Mouse (Mus musculus) forebrain, postnatal 0 days (tissue): ENCODE measurements around the gene Gm13306. TPM values are rescaled to one million over a fixed set of nuclear protein-coding genes. Genes with fewer than 3 reads are reported as not detected.
"Not testable (repeated sequence)": the region's sequence is repeated elsewhere in the genome, so short reads cannot be mapped to it uniquely, and the experiment has no call there.

Source experiments
- ATAC-seq: fragments of 200-750 bp; cut with Nextera tagmentation; 2 replicates; pipeline ENCODE4 v1.8.0; 2017; ENCODE audit warnings: mild to moderate bottlenecking, moderate library complexity
- DNase-seq: peaks from one replicate; pipeline ENCODE4 v3.0.0-alpha.2; 2015
- H3K27ac ChIP-seq: fragments of 300-500 bp; sonication (generic); 2 replicates; pipeline ENCODE4 v1.5.1; 2014; ENCODE audit warnings: low read depth, mild to moderate bottlenecking, antibody characterized with exemption, low read length, moderate library complexity, mixed read lengths
- H3K27me3 ChIP-seq: fragments of 300-500 bp; sonication (generic); 2 replicates; pipeline ENCODE4 v1.6.1; 2014; ENCODE audit warnings: mild to moderate bottlenecking, low read length, mixed read lengths; ENCODE audit not compliant: insufficient read depth
- H3K36me3 ChIP-seq: fragments of 300-500 bp; sonication (generic); 2 replicates; pipeline ENCODE4 v1.6.1; 2014; ENCODE audit warnings: mild to moderate bottlenecking, moderate library complexity; ENCODE audit not compliant: insufficient read depth
- H3K4me1 ChIP-seq: fragments of 300-500 bp; sonication (generic); 2 replicates; pipeline ENCODE4 v1.6.1; 2014; ENCODE audit warnings: antibody characterized with exemption; ENCODE audit not compliant: insufficient read depth
- H3K4me2 ChIP-seq: fragments of 300-500 bp; sonication (generic); 2 replicates; pipeline ENCODE4 v1.6.1; 2014; ENCODE audit warnings: low read depth, mild to moderate bottlenecking, moderate library complexity
- H3K4me3 ChIP-seq: fragments of 300-500 bp; sonication (generic); 2 replicates; pipeline ENCODE4 v1.5.1; 2014; ENCODE audit warnings: low read depth, low read length, mixed read lengths
- H3K9ac ChIP-seq: fragments of 300-500 bp; sonication (generic); 2 replicates; pipeline ENCODE4 v1.6.1; 2014; ENCODE audit warnings: mild to moderate bottlenecking
- H3K9me3 ChIP-seq: fragments of 300-500 bp; sonication (generic); 2 replicates; pipeline ENCODE4 v1.6.1; 2016; ENCODE audit warnings: low read length
- WGBS: fragments of 180-500 bp; shearing (Covaris S2); extraction: QIAGEN DNeasy Blood & Tissue Kit; methylation state at CpG from one replicate; pipeline ENCODE4 v1.1.7; 2014; 5-methylcytosine and 5-hydroxymethylcytosine counted together
- polyA plus RNA-seq: library from polyadenylated mRNA; unstranded; fragments of >200 nt; fragmentation: Nextera tagmentation; extraction: Ambion mirVana; gene quantifications from 2 replicates; pipeline ENCODE4 v1.2.1, GENCODE M21; 2015
- total RNA-seq: library from RNA; depleted of rRNA; stranded (reverse); fragments of >200 nt; gene quantifications from 2 replicates; pipeline ENCODE4 v1.2.3, GENCODE M21; 2014; rRNA removed

Gene Gm13306
- total RNA-seq, result 4.2 and 7.7 TPM in 2 replicates
- polyA plus RNA-seq, result 5.6 and 8.1 TPM in 2 replicates

DNA sequence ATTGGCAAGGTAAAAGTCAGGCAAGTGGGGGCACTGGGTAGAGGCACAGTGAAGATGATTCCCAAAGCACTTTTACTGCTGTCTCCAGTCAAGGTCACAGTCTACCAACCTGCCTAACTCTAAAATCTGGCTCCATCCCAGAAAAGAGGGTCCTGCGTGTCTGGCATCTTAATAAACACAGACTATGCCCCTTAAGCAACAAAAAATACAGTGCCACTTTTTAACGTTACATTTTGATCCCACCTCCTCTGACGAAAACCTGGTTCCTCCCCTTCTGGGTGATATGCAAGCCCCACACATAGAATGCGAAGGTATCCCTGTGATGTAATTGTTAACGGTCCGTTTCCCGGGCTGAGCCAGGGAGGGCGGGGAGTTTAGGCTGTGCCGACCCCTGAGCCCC, at the start of gene Gm13306:
Gm13306 (plus strand) TSS at position 301 of the 400 bp plus-strand sequence.
- not testable (repeated sequence) for H3K27me3 ChIP-seq, H3K9ac ChIP-seq, H3K4me2 ChIP-seq, H3K27ac ChIP-seq, DNase-seq, H3K4me1 ChIP-seq, H3K9me3 ChIP-seq, H3K36me3 ChIP-seq, ATAC-seq, H3K4me3 ChIP-seq
- no CpG with 5 or more reads among the region's 9 CpGs for WGBS

DNA sequence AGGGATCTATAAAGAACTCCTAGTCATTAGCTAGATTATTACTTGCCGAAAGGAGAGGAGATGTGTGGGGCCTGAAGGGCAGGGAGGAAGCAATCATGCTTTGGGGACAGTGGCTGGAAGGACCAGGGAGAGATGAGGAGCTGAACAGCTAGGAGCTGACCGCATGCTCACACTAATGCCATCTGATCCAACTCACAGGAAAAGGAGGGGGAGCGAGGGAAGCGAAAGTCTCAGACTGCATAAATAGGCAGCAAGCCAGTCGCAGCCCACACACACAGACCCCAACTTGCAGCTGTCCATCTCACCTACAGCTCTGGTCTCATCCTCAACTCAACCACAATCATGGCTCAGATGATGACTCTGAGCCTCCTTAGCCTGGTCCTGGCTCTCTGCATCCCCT, 38.7 kb upstream of the Gm13306 start, which contains the start of gene Gm13304:
Gm13304 (plus strand) TSS at position 301 of the 400 bp plus-strand sequence.
- not testable (repeated sequence) for H3K4me3 ChIP-seq, H3K27me3 ChIP-seq, H3K27ac ChIP-seq, H3K9me3 ChIP-seq, H3K9ac ChIP-seq, ATAC-seq, H3K4me2 ChIP-seq, DNase-seq, H3K36me3 ChIP-seq, H3K4me1 ChIP-seq
- no CpG with 5 or more reads among the region's 5 CpGs for WGBS

DNA sequence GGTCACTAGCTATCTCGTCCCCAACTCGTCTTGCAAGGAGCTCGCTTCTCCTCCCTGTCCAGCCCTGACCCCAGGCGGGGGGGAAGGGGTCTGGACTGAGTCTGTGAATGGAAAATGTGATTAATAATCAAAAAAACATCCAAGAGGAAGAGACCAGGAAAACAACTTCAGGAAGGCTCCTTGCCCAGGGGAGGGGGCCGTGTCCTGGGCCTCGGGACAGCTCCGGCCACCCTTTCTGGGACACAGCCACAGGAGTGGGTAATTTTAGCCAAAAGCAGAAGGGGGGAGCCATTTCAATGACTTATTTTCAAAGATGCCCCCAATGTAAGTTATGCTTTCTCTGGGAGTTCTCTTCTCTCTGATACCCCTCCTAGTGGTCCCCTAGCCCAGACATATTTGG, 15.3 kb downstream of the Gm13306 start, which contains the start of gene Gm13305:
Gm13305 (minus strand) TSS at position 101 of the 400 bp plus-strand sequence.
- not testable (repeated sequence) for H3K4me2 ChIP-seq, H3K27me3 ChIP-seq, H3K27ac ChIP-seq, H3K4me1 ChIP-seq, H3K9me3 ChIP-seq, H3K36me3 ChIP-seq, DNase-seq, ATAC-seq, H3K4me3 ChIP-seq, H3K9ac ChIP-seq
- WGBS, result no CpG with 5 or more reads among the region's 7 CpGs

DNA sequence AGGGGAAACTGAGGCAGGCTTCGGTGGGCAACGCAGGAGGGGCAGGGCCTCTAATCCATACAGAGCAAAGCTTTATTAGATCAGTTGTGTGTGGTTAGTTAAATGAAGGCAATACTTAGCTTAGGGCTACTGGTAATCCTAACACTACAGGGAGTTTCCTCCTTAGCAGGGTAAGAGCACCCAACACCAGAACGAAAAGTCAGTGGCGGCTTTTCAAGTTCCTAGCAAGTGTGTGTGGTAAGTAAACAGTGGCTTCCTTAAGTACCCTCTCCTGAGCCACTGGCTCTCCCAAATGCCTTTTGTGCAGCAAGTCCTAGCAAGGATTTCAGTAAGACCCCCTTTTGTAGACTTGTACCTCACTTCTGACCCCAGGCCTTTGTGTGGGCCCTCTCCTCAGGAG, 25.0 kb downstream of the Gm13306 start:
- no CpG with 5 or more reads among the region's 4 CpGs for WGBS
- not testable (repeated sequence) for DNase-seq, H3K36me3 ChIP-seq

DNA sequence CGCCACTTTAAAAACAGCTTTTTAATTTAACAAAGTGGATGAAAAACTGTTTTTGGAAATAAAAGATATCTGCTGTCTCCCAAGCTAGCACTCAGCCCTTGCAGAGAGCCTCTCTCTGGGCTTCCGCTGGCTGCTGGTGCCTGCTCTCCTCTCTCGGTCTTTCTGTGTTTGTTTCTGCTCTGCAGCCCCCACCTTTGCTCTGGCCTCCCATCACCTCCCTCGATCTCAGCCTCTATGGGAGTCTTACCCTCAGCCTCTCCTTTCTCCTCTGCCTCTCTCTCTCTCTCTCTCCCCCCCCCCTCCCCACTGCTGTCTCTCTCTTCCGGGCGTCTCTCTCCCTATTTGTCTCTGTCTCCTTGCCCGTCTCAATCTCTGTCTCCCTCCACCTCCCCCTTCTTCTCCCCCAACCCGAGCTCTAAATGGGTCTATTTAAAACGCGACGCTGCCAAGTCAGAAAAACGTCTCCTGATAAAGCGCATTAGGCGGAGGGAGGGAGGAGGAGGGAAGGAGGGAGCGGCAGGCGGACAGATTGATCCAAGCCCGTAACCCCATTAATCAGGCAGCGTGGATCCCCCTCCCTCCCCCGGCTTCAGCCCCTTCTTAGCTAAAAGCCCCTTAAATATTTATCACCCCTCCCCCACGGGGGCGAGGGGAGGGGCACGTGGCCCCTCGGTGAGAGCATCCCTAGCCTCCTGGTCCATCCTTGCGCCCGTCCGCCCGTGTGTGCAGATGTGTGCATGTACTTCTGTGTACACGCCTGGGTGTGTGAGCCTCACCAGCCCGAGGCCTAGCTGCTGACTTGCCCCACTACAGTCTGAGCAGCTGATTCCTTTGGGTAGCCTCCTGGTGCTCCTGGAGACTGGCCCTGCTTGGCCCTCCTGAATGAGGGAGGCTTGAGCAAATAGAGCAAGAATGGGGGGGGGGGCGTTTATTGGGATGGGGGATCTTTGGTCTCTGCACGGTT, 30.3 kb downstream of the Gm13306 start:
- H3K9ac ChIP-seq, H3K36me3 ChIP-seq, H3K4me1 ChIP-seq, H3K9me3 ChIP-seq, H3K4me3 ChIP-seq, H3K27me3 ChIP-seq, H3K27ac ChIP-seq, H3K4me2 ChIP-seq, DNase-seq: not testable (repeated sequence)
- no CpG with 5 or more reads among the region's 31 CpGs for WGBS
- ATAC-seq, result peak; percentile 47; the same call in 1 of the 2 replicates

More for the DNA sequence above, 25.0 kb downstream of the Gm13306 start:
- not testable (repeated sequence) for H3K4me1 ChIP-seq, H3K9me3 ChIP-seq, ATAC-seq, H3K27me3 ChIP-seq, H3K9ac ChIP-seq, H3K4me3 ChIP-seq, H3K4me2 ChIP-seq, H3K27ac ChIP-seq

DNA sequence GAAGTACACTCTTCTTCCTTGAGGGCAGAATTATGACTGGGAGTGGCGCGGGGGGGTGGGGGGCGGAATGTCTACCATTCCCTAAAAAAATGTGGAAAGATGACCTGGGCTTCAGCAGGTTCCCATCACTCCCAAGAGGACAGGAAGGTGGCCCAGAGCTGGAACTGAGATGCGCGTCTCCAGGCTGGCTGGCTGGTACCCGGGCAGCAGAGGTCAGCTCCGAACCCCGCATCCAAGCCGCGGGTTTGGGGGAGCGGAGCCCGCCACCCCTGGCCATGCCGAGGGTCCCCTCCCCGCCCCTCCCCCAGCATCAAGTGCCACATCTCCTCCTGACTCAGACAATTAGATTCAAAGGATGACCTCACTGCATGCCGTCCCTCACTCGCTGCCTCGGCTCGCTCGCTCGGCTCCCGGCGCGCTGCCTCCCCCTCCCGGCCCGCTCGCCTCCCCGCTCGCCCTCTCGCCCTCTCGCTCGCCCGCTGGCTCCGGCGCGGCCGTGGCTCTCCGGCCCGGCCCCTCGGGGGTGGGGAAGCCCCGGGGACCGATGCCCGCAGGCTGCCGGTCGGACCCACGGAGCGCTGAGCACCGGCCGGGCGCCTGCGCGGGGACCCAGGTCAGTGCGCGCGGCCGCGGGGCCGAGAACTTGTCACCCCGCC, 31.2 kb downstream of the Gm13306 start:
- not testable (repeated sequence) for DNase-seq, H3K9me3 ChIP-seq, H3K27ac ChIP-seq, H3K36me3 ChIP-seq, H3K27me3 ChIP-seq, H3K4me1 ChIP-seq, H3K4me2 ChIP-seq, H3K9ac ChIP-seq, H3K4me3 ChIP-seq
- no CpG with 5 or more reads among the region's 58 CpGs for WGBS
- ATAC-seq, result peak; percentile 71

DNA sequence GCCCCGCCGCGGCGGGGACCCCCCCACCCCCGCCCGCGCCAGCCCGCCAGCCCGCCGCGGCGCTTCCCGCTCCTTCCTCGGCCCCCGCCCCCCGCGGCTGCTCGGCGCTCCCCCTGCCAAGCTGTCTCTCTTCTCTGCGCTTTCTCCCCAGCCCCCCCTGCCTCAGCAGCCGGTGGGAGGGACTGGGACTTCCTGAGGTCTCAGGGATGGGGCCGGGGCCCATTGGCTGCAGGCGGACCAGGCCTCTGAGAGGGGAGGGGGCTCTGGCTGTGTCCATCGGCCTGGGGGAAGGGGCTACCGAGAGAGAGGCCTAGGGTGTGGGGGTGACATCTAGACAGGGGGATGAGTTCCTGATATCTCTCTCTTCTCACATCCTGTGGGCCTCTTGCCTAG, 31.7 kb downstream of the Gm13306 start:
- H3K27ac ChIP-seq, H3K4me1 ChIP-seq, H3K4me2 ChIP-seq, H3K36me3 ChIP-seq, H3K9ac ChIP-seq, H3K27me3 ChIP-seq, DNase-seq, H3K4me3 ChIP-seq, H3K9me3 ChIP-seq: not testable (repeated sequence)
- ATAC-seq, result peak; percentile 74
- WGBS, result no CpG with 5 or more reads among the region's 25 CpGs

Other genes with a start within 250 kb of the Gm13306 start
- gene Gm21541, start 249.8 kb upstream of the Gm13306 start, total RNA-seq, result not detected in 2 replicates
- not detected in 2 replicates for gene Gm21541, start 249.8 kb upstream of the Gm13306 start, polyA plus RNA-seq
- gene Gm20878, start 211.9 kb upstream of the Gm13306 start, total RNA-seq, result 14.5 and 16.8 TPM in 2 replicates
- 6.7 and 10.5 TPM in 2 replicates for gene Gm20878, start 211.9 kb upstream of the Gm13306 start, polyA plus RNA-seq
- 0.62 and 1.7 TPM in 2 replicates for gene Fam205a4, start 187.4 kb upstream of the Gm13306 start, total RNA-seq
- 1.1 and 1.3 TPM in 2 replicates for gene Fam205a4, start 187.4 kb upstream of the Gm13306 start, polyA plus RNA-seq
- gene Gm21093, start 118.7 kb upstream of the Gm13306 start, total RNA-seq, result 0.46 and 3.1 TPM in 2 replicates
- 0.21 and 0.31 TPM in 2 replicates for gene Gm21093, start 118.7 kb upstream of the Gm13306 start, polyA plus RNA-seq
- gene Gm3893, start 62.2 kb upstream of the Gm13306 start, total RNA-seq, result not detected in 2 replicates
- not detected in 2 replicates for gene Gm3893, start 62.2 kb upstream of the Gm13306 start, polyA plus RNA-seq
- gene Gm13304, start 38.6 kb upstream of the Gm13306 start, total RNA-seq, result not detected in 2 replicates
- gene Gm13304, start 38.6 kb upstream of the Gm13306 start, polyA plus RNA-seq, result not detected in 2 replicates
- gene Gm13305, start 15.2 kb downstream of the Gm13306 start, total RNA-seq, result 0.05 and 0.31 TPM in 2 replicates
- gene Gm13305, start 15.2 kb downstream of the Gm13306 start, polyA plus RNA-seq, result 0.26 TPM in 1 of 2 replicates, not detected in the other
- gene Gm10600, start 87.2 kb downstream of the Gm13306 start, total RNA-seq, result not detected in 2 replicates
- not detected in 2 replicates for gene Gm10600, start 87.2 kb downstream of the Gm13306 start, polyA plus RNA-seq
- gene Ccl21b, start 102.3 kb downstream of the Gm13306 start, total RNA-seq, result not detected in 2 replicates
- gene Ccl21b, start 102.3 kb downstream of the Gm13306 start, polyA plus RNA-seq, result not detected in 2 replicates
- gene Gm21953, start 140.8 kb downstream of the Gm13306 start, total RNA-seq, result not detected in 2 replicates
- not detected in 2 replicates for gene Gm21953, start 140.8 kb downstream of the Gm13306 start, polyA plus RNA-seq
- gene Fam205a3, start 164.9 kb downstream of the Gm13306 start, total RNA-seq, result 0.54 TPM in 1 of 2 replicates, not detected in the other
- gene Fam205a3, start 164.9 kb downstream of the Gm13306 start, polyA plus RNA-seq, result not detected in 2 replicates